Mouse (Mus musculus): Measurements from ENCODE around the gene Fabp7. TPM values are rescaled to one million over a fixed set of nuclear protein-coding genes. Genes with fewer than 3 reads are reported as not detected.

The Fabp7 gene
- polyA plus RNA-seq, 1 experiment from 2014 or later: 1.8 TPM

DNA sequence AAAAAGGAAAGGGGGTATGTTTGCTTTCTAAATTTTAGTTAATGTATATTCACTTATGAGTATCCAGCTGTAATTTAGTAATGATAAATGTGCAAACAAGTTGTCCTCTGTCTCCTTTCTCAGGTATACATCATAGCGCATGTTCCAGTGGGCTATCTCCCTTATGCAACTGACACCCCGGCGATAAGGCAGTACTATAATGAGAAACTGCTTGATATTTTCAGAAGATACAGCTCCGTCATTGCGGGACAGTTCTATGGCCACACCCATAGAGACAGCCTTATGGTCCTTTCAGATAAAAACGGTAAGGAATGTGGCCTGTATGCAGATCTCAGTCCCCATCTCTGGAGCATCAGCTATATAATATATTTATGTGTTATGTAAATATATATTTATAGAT is 23.1 kb downstream of the Fabp7 start:
- Histone ChIP-seq H3K9ac (no peak overlapping the region), H3K9me3 (replicated peaks) (no peaks in the 10 kb centered on the region), H3K4me3 (replicated peaks) (no peak overlapping the region), H3K27ac (replicated peaks) (no peak overlapping the region), H3K4me2 (peak overlapping the region; percentile 23; the same call in 1 of the 2 replicates), H3K36me3 (replicated peaks) (peaks cover 10% of the 10 kb centered on the region), H3K27me3 (no peaks in the 10 kb centered on the region), H3K4me1 (replicated peaks) (peaks cover 28% of the 10 kb centered on the region)
- peak; percentile 99 for ATAC-seq (ENCODE audit: insufficient read depth)
- 25% methylated on average over 6 of the region's 6 CpGs for WGBS (ENCODE audit: insufficient replicate concordance)

- Histone ChIP-seq H3K27me3 (no peaks in the 10 kb centered on the region), H3K27ac (replicated peaks) (no peak overlapping the region), H3K4me1 (replicated peaks) (peaks cover 22% of the 10 kb centered on the region), H3K36me3 (replicated peaks) (no peaks in the 10 kb centered on the region; the same call in 1 of the 2 replicates), H3K9me3 (replicated peaks) (no peaks in the 10 kb centered on the region), H3K4me3 (replicated peaks) (no peak overlapping the region), H3K4me2 (no peak overlapping the region), H3K9ac (no peak overlapping the region)
- no peak for ATAC-seq (ENCODE audit: insufficient read depth)
- 74% methylated on average over 5 of the region's 5 CpGs for WGBS (ENCODE audit: insufficient replicate concordance)
These were observed 27.6 kb downstream of the Fabp7 start for GRCm38 (mm10) chr10:57812161-57812856.

DNA sequence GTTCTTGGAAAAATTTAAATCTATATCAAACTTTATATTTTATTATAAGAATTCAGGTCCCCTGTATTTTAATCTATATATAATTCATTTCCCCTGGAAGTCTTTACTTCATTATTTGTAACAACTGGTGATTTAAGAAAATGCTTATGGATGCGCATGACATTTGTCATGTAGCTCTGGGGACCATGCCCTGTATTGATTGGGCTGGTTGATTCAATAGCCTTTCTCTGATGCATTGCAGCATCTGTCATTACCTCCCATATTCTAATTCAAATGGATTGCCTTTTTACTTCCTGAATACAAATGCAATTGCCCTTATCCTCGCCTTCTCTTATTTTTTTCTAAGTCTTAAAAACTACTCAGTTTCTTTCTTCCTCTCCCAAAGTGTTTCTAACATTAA is 29.6 kb downstream of the Fabp7 start:
- no peak overlapping the region for H3K9ac ChIP-seq
- no peak for ATAC-seq (ENCODE audit: insufficient read depth)
- no peak overlapping the region for H3K4me3 ChIP-seq (replicated peaks)
- H3K4me1 ChIP-seq (replicated peaks): peaks cover 16% of the 10 kb centered on the region
- H3K27ac ChIP-seq (replicated peaks): no peak overlapping the region
- no peaks in the 10 kb centered on the region for H3K9me3 ChIP-seq (replicated peaks)
- H3K27me3 ChIP-seq: no peaks in the 10 kb centered on the region
- 69% methylated on average over 2 of the region's 2 CpGs for WGBS (ENCODE audit: insufficient replicate concordance)
- H3K36me3 ChIP-seq (replicated peaks): no peaks in the 10 kb centered on the region; the same call in 1 of the 2 replicates
- H3K4me2 ChIP-seq: no peak overlapping the region

DNA sequence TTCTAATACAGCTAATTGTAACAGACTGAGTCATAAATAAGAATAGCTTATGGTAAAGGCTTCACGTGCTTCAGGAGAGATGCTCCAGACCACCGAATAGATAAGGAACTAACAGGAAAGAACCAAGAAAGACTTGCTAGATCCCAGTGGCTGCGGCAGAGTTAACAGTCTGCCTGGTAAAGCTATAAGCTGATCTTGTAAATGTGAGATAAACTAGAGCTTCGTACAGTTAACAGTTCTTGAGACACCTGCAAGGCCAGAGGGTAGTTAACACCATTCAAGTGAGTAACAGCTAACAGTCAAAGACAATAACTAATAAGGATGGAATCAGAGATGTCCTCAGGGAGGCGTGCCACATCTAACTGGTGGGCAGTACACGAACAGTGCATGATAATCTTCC is 31.2 kb downstream of the Fabp7 start:
- Histone ChIP-seq H3K9ac (no peak overlapping the region), H3K9me3 (replicated peaks) (no peaks in the 10 kb centered on the region), H3K4me2 (no peak overlapping the region), H3K4me3 (replicated peaks) (no peak overlapping the region), H3K27me3 (no peaks in the 10 kb centered on the region), H3K27ac (replicated peaks) (no peak overlapping the region), H3K4me1 (replicated peaks) (peaks cover 11% of the 10 kb centered on the region; the same call in 1 of the 2 replicates), H3K36me3 (replicated peaks) (no peaks in the 10 kb centered on the region)
- WGBS (ENCODE audit: insufficient replicate concordance): 30% methylated on average over 6 of the region's 6 CpGs
- 0 out of 2 replicates have a peak, but pooled peaks have one; percentile 15 for ATAC-seq (ENCODE audit: insufficient read depth)

- Histone ChIP-seq H3K4me2 (no peak overlapping the region), H3K4me3 (replicated peaks) (no peak overlapping the region), H3K36me3 (replicated peaks) (no peaks in the 10 kb centered on the region), H3K9ac (no peak overlapping the region), H3K27me3 (no peaks in the 10 kb centered on the region), H3K4me1 (replicated peaks) (peaks cover 11% of the 10 kb centered on the region; the same call in 1 of the 2 replicates), H3K27ac (replicated peaks) (no peak overlapping the region), H3K9me3 (replicated peaks) (no peaks in the 10 kb centered on the region)
- WGBS (ENCODE audit: insufficient replicate concordance): 80% methylated on average over 2 of the region's 2 CpGs
- no peak for ATAC-seq (ENCODE audit: insufficient read depth)
These were observed 34.5 kb downstream of the Fabp7 start for GRCm38 (mm10) chr10:57819209-57819608.

- Histone ChIP-seq H3K9ac (no peak overlapping the region), H3K36me3 (replicated peaks) (no peaks in the 10 kb centered on the region), H3K4me2 (no peak overlapping the region), H3K4me3 (replicated peaks) (no peak overlapping the region), H3K4me1 (replicated peaks) (no peaks in the 10 kb centered on the region), H3K9me3 (replicated peaks) (no peaks in the 10 kb centered on the region), H3K27me3 (no peaks in the 10 kb centered on the region), H3K27ac (replicated peaks) (no peak overlapping the region)
- ATAC-seq (ENCODE audit: insufficient read depth): no peak
- WGBS (ENCODE audit: insufficient replicate concordance): 46% methylated on average over 3 of the region's 3 CpGs
These were observed 37.8 kb downstream of the Fabp7 start for GRCm38 (mm10) chr10:57822473-57822872.

- H3K27me3 ChIP-seq: no peaks in the 10 kb centered on the region
- no peak overlapping the region for H3K9ac ChIP-seq
- no peaks in the 10 kb centered on the region for H3K36me3 ChIP-seq (replicated peaks)
- no peaks in the 10 kb centered on the region for H3K9me3 ChIP-seq (replicated peaks)
- ATAC-seq (ENCODE audit: insufficient read depth): no peak
- no peak overlapping the region for H3K27ac ChIP-seq (replicated peaks)
- H3K4me1 ChIP-seq (replicated peaks): no peaks in the 10 kb centered on the region
- no peak overlapping the region for H3K4me2 ChIP-seq
- 64% methylated on average over 5 of the region's 5 CpGs for WGBS (ENCODE audit: insufficient replicate concordance)
- H3K4me3 ChIP-seq (replicated peaks): no peak overlapping the region
These were observed 44.0 kb downstream of the Fabp7 start for GRCm38 (mm10) chr10:57828649-57829048.

GRCm38 (mm10) chr10:57829621-57830020 is 44.9 kb downstream of the Fabp7 start:
- H3K27ac ChIP-seq (replicated peaks): no peak overlapping the region
- H3K36me3 ChIP-seq (replicated peaks): no peaks in the 10 kb centered on the region
- no peak overlapping the region for H3K9ac ChIP-seq
- no peak overlapping the region for H3K4me3 ChIP-seq (replicated peaks)
- no peak for ATAC-seq (ENCODE audit: insufficient read depth)
- no peak overlapping the region for H3K4me2 ChIP-seq
- no peaks in the 10 kb centered on the region for H3K27me3 ChIP-seq
- H3K9me3 ChIP-seq (replicated peaks): no peaks in the 10 kb centered on the region
- no peaks in the 10 kb centered on the region for H3K4me1 ChIP-seq (replicated peaks)
- WGBS (ENCODE audit: insufficient replicate concordance): 70% methylated on average over 3 of the region's 3 CpGs

GRCm38 (mm10) chr10:57835094-57835493 is 50.4 kb downstream of the Fabp7 start:
- 78% methylated on average over 1 of the region's 1 CpGs for WGBS (ENCODE audit: insufficient replicate concordance)
- no peaks in the 10 kb centered on the region for H3K36me3 ChIP-seq (replicated peaks)
- no peak overlapping the region for H3K4me3 ChIP-seq (replicated peaks)
- H3K27ac ChIP-seq (replicated peaks): no peak overlapping the region
- no peak overlapping the region for H3K9ac ChIP-seq
- H3K9me3 ChIP-seq (replicated peaks): no peaks in the 10 kb centered on the region
- no peak for ATAC-seq (ENCODE audit: insufficient read depth)
- H3K4me2 ChIP-seq: no peak overlapping the region
- H3K4me1 ChIP-seq (replicated peaks): no peaks in the 10 kb centered on the region
- H3K27me3 ChIP-seq: no peaks in the 10 kb centered on the region

GRCm38 (mm10) chr10:57835982-57836381 is 51.3 kb downstream of the Fabp7 start:
- no peaks in the 10 kb centered on the region for H3K9me3 ChIP-seq (replicated peaks)
- no peaks in the 10 kb centered on the region for H3K36me3 ChIP-seq (replicated peaks)
- H3K4me2 ChIP-seq: no peak overlapping the region
- H3K9ac ChIP-seq: no peak overlapping the region
- H3K4me3 ChIP-seq (replicated peaks): no peak overlapping the region
- no peak overlapping the region for H3K27ac ChIP-seq (replicated peaks)
- H3K27me3 ChIP-seq: no peaks in the 10 kb centered on the region
- ATAC-seq (ENCODE audit: insufficient read depth): no peak
- no peaks in the 10 kb centered on the region for H3K4me1 ChIP-seq (replicated peaks)

All from liver, embryonic 15.5 days (tissue).